Mouse (Mus musculus) thymus, postnatal 0 days (tissue): ENCODE results near the gene Shisal2a. TPM values are rescaled to one million over a fixed set of nuclear protein-coding genes. Genes with fewer than 3 reads are reported as not detected.

ENCODE experiments used
- DNase-seq: peaks from one replicate; pipeline ENCODE4 v3.0.0-alpha.2; 2015; ENCODE audit warnings: low spot score
- polyA plus RNA-seq: library from polyadenylated mRNA; unstranded; fragments of >200 nt; fragmentation: Nextera tagmentation; extraction: Ambion mirVana; gene quantifications from 2 replicates; pipeline ENCODE4 v1.2.1, GENCODE M21; 2015

Gene Shisal2a
- polyA plus RNA-seq, 1 experiment from 2014 or later = not detected

GRCm38 (mm10) chr4:108338321-108338733 is 44.8 kb downstream of the Shisal2a start:
- no peak for DNase-seq

GRCm38 (mm10) chr4:108337817-108338216 is 45.3 kb downstream of the Shisal2a start:
- DNase-seq = no peak

GRCm38 (mm10) chr4:108336765-108337164 is 46.4 kb downstream of the Shisal2a start:
- no peak for DNase-seq

GRCm38 (mm10) chr4:108335413-108335812 is 47.7 kb downstream of the Shisal2a start:
- no peak for DNase-seq

- DNase-seq = no peak
Measured at GRCm38 (mm10) chr4:108332041-108332440, 51.1 kb downstream of the Shisal2a start.

GRCm38 (mm10) chr4:108329840-108330239 is 53.3 kb downstream of the Shisal2a start:
- no peak for DNase-seq

GRCm38 (mm10) chr4:108327730-108328484 is 55.2 kb downstream of the Shisal2a start, which contains the start of gene Coa7:
Gene Coa7 (plus strand): TSS chr4:108328140.
- peak; percentile 98 for DNase-seq

- DNase-seq = peak; percentile 34
Measured at GRCm38 (mm10) chr4:108327071-108327579, 56.0 kb downstream of the Shisal2a start.

GRCm38 (mm10) chr4:108323588-108323987 is 59.6 kb downstream of the Shisal2a start:
- DNase-seq = no peak

GRCm38 (mm10) chr4:108320627-108321380 is 62.3 kb downstream of the Shisal2a start:
- DNase-seq = no peak

GRCm38 (mm10) chr4:108319747-108320146 is 63.4 kb downstream of the Shisal2a start:
- DNase-seq = peak; percentile 39

GRCm38 (mm10) chr4:108318649-108319615 is 64.2 kb downstream of the Shisal2a start:
- DNase-seq = peak; percentile 90

Other genes starting within 250 kb of the Shisal2a start
- 333 and 345 TPM in 2 replicates for gene Scp2, start 238.4 kb downstream of the Shisal2a start, polyA plus RNA-seq
- gene Echdc2, start 217.9 kb downstream of the Shisal2a start, polyA plus RNA-seq = 8.8 and 9.9 TPM in 2 replicates
- gene Zyg11a, start 165.3 kb downstream of the Shisal2a start, polyA plus RNA-seq = 0.06 and 0.08 TPM in 2 replicates
- gene Zyg11b, start 82.3 kb downstream of the Shisal2a start, polyA plus RNA-seq = 8.0 and 9.5 TPM in 2 replicates
- gene Coa7, start 55.2 kb downstream of the Shisal2a start, polyA plus RNA-seq = 49.4 and 50.9 TPM in 2 replicates
- 7.1 and 7.3 TPM in 2 replicates for gene Gpx7, start 23.6 kb upstream of the Shisal2a start, polyA plus RNA-seq
- 47.3 and 68.5 TPM in 2 replicates for gene Tut4, start 76.1 kb upstream of the Shisal2a start, polyA plus RNA-seq
- gene Prpf38a, start 196.0 kb upstream of the Shisal2a start, polyA plus RNA-seq = 96.5 and 102 TPM in 2 replicates
- 13.8 and 15.3 TPM in 2 replicates for gene Orc1, start 196.1 kb upstream of the Shisal2a start, polyA plus RNA-seq
- 38.5 and 42.5 TPM in 2 replicates for gene Cc2d1b, start 236.6 kb upstream of the Shisal2a start, polyA plus RNA-seq